Mouse (Mus musculus) spleen, adult 2 months (tissue): ENCODE results near the gene Cacnb3.

Source experiments
- CTCF ChIP-seq: fragments of 200-500 bp; IDR thresholded peaks from 2 replicates; pipeline ENCODE4 v1.5.1; 2011; ENCODE audit warnings: mild to moderate bottlenecking, inconsistent platforms; ENCODE audit not compliant: insufficient read depth, insufficient read length, insufficient replicate concordance; ENCODE audit errors: extremely low read depth
- POLR2A ChIP-seq: fragments of 200-500 bp; IDR thresholded peaks from 2 replicates; pipeline ENCODE4 v1.6.1; 2011; ENCODE audit warnings: low read depth, low read length, inconsistent platforms

DNA sequence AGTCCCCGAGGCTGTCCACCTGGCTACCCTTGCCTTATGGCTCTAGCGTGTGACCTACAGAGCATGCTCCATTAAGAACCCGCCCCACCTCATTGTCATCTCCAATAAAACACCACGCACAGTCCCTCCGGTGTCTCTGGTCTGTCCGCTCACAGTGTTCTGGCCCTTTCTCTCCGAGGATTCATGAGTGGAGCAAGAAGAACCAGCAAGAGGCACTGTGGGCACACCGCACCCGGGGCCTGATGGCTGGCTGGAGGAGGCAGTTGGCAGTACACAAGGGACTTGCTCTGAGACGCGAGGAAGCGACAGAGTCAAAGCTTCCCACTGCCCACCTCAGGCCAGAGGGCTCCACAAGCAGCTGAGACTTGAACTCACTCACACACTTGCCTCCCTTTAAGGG lies 13.8 kb downstream of the Cacnb3 start:
- TF ChIP-seq POLR2A (no peak), CTCF (no peak)
